Mouse (Mus musculus) cerebellum, adult 2 months (tissue): Measurements from ENCODE around the gene Tmem106c.

Experiments used
- CTCF ChIP-seq: fragments of 200-500 bp; IDR thresholded peaks from 2 replicates; pipeline ENCODE4 v1.5.1; 2011; ENCODE audit warnings: low read depth, mild to moderate bottlenecking, control low read depth, low read length, moderate library complexity, borderline replicate concordance; ENCODE audit not compliant: insufficient read depth
- POLR2A ChIP-seq: fragments of 200-500 bp; IDR thresholded peaks from 2 replicates; pipeline ENCODE4 v1.6.1; 2011; ENCODE audit warnings: low read length, control low read depth, borderline replicate concordance; ENCODE audit not compliant: insufficient read depth

DNA sequence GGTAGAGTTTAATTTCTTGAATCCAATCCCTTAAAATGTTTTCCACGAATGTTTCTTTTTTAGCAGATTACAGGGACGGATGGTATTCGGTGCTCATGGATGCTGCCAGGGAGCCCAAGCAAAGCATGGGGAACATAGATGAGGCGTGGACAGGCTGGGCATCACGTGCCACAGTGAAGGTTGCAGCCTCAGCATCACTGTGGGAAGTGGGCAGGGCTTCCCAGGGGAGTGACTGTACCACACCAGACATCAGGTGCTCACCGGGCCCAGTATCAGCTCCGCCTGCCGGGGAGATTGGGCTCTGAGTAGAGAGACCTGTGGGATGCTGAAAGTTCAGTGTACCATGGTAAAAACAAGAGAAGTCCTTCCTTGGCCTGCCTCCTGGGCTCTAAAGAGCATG is 9.3 kb upstream of the Tmem106c start:
- TF ChIP-seq CTCF, result no peak
- no peak for TF ChIP-seq POLR2A
